Mouse (Mus musculus): Measurements from ENCODE around the gene Gm20388. TPM values are rescaled to one million over a fixed set of nuclear protein-coding genes. Genes with fewer than 3 reads are reported as not detected.

The Gm20388 gene
- polyA plus RNA-seq, 1 experiment from 2014 or later: not detected

DNA sequence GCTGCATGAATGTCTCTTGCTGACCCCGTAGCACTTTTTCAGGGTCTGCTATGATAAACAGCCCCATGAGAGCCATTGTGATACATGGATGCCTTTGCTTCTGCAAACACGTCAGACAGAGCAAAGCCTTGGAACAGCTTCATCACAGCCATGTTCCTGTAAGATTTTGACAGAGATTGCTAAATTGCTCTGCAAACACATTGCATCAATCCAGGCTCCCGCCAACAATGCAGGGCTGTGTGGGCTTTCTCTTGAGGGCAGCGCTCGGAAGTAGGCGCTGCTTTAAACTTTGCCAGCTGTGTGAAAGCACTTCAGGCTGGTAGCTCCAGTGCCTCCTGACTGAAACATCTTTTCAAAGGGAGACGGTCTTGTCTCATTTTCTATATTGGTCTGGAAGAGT lies 4289.8 kb downstream of the Gm20388 start:
- Histone ChIP-seq H3K9ac (no peak overlapping the region), H3K36me3 (no peaks in the 10 kb centered on the region), H3K27ac (no peak overlapping the region), H3K4me2 (no peak overlapping the region), H3K27me3 (peaks cover 3% of the 10 kb centered on the region; the same call in 1 of the 2 replicates), H3K4me1 (replicated peaks) (no peaks in the 10 kb centered on the region), H3K4me3 (replicated peaks) (no peak overlapping the region), H3K9me3 (replicated peaks) (no peaks in the 10 kb centered on the region)
- DNase-seq (no peak), ATAC-seq (ENCODE audit: low read depth) (no peak)
- WGBS (ENCODE audit: insufficient replicate concordance): 52% methylated on average over 7 of the region's 7 CpGs

DNA sequence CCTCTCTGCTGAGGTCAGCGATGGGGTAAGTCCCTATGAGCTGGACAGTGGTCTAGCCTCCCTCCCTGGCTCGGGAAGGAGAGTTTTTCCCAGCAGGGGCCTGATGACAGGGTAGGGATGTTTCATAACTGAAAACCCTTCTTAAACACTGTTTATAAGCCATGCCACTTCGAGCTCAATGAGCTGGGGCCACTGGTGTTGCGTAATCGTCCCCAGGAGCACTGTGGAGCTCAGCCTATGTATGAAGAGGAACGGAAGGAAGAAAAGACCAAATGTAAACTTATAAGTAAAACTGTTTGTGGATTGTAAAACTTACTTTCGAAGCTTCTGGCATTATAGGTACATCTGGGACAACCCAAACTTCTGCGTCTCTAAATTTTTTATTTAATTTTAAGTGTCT lies 4291.1 kb downstream of the Gm20388 start:
- no peak overlapping the region for H3K27ac ChIP-seq
- H3K4me3 ChIP-seq (replicated peaks): no peak overlapping the region
- H3K9ac ChIP-seq: no peak overlapping the region
- no peaks in the 10 kb centered on the region for H3K4me1 ChIP-seq (replicated peaks)
- H3K36me3 ChIP-seq: no peaks in the 10 kb centered on the region
- H3K9me3 ChIP-seq (replicated peaks): no peaks in the 10 kb centered on the region
- DNase-seq (no peak), ATAC-seq (ENCODE audit: low read depth) (no peak)
- H3K27me3 ChIP-seq: peaks cover 3% of the 10 kb centered on the region; the same call in 1 of the 2 replicates
- no peak overlapping the region for H3K4me2 ChIP-seq
- WGBS (ENCODE audit: insufficient replicate concordance): 54% methylated on average over 8 of the region's 8 CpGs

DNA sequence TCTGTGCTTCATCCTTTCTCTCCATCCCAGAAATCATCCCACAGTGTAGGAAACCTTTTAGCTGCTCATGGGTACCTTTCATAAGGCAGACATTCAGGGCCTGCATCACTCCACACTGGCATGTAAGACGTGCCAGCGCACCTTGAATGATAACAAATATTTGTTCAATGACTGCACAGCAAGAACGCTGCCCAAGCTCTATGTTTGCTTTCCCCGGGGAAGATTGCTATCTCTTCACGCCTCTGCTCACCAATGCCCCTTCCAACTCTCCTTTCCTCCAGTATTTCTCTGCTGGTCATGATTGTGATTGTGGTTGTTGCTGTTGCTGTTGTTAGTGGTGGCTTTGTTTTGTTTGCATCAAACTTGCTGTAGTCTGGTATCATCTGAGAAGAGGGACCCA lies 4292.3 kb downstream of the Gm20388 start:
- Histone ChIP-seq H3K4me3 (replicated peaks) (no peak overlapping the region), H3K27me3 (peaks cover 3% of the 10 kb centered on the region; the same call in 1 of the 2 replicates), H3K4me2 (no peak overlapping the region), H3K27ac (no peak overlapping the region), H3K9ac (no peak overlapping the region), H3K36me3 (no peaks in the 10 kb centered on the region), H3K9me3 (replicated peaks) (no peaks in the 10 kb centered on the region), H3K4me1 (replicated peaks) (no peaks in the 10 kb centered on the region)
- DNase-seq (no peak), ATAC-seq (ENCODE audit: low read depth) (no peak)
- WGBS (ENCODE audit: insufficient replicate concordance): 66% methylated on average over 5 of the region's 5 CpGs

DNA sequence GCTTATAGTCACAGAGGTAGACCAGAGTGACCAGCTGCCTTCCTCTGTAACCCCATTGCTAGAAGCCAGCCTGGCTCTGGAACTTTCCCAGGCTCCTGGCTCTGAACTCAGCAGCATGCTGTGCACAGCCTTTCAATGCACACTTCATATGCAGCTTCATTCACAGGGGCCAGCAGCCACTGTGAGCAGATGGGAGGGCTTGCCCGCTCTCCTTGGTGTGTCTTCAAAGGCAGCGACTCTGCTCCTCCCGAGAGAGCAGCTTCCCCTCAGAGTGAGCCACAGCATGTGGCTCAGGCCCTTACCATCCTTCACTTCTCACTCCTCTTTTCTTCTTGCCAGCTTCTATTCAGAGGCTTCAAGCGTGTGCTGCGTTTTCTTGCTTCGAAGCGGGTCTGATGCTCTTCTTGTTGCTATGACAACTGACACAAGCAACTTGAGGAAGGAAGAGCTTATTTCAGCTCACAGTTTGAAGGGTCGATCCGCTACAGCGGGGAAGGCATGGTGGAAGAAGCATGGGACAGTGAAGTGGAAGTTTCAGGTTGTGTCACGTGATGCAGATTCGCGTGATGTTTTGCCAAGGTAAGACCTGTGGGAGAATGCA lies 4293.5 kb downstream of the Gm20388 start:
- H3K4me2 ChIP-seq: no peak overlapping the region
- H3K36me3 ChIP-seq: no peaks in the 10 kb centered on the region
- H3K27me3 ChIP-seq: no peaks in the 10 kb centered on the region; the same call in 1 of the 2 replicates
- no peaks in the 10 kb centered on the region for H3K4me1 ChIP-seq (replicated peaks)
- H3K9ac ChIP-seq: no peak overlapping the region
- H3K4me3 ChIP-seq (replicated peaks): no peak overlapping the region
- H3K9me3 ChIP-seq (replicated peaks): no peaks in the 10 kb centered on the region
- no peak for DNase-seq
- WGBS (ENCODE audit: insufficient replicate concordance): 76% methylated on average over 13 of the region's 13 CpGs
- H3K27ac ChIP-seq: no peak overlapping the region
- no peak for ATAC-seq (ENCODE audit: low read depth)

DNA sequence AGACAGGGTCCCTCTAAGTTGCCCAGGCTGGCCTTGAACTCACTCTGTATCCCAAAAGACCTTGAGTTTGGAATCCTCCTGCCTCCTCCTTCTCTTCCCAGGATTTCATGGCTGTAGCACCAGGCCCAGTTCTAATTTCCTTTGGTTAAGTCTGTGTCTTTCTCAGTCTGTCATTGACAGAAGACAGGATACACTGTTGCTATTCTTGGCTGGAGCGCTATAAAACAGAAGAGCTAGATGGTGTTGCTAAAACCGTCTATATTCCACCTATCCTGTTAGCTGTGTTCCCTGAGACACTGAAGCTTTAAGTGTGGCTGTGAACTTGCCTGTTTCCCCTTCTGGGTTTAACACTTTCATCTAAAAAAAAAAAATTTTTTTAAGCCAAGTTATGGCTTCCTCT lies 4301.5 kb downstream of the Gm20388 start:
- H3K9ac ChIP-seq: no peak overlapping the region
- no peak overlapping the region for H3K4me2 ChIP-seq
- H3K4me1 ChIP-seq (replicated peaks): no peaks in the 10 kb centered on the region
- no peaks in the 10 kb centered on the region for H3K9me3 ChIP-seq (replicated peaks)
- DNase-seq: no peak
- no peak for ATAC-seq (ENCODE audit: low read depth)
- H3K27ac ChIP-seq: no peak overlapping the region
- 53% methylated on average over 2 of the region's 2 CpGs for WGBS (ENCODE audit: insufficient replicate concordance)
- no peaks in the 10 kb centered on the region; the same call in 1 of the 2 replicates for H3K27me3 ChIP-seq
- no peak overlapping the region for H3K4me3 ChIP-seq (replicated peaks)
- H3K36me3 ChIP-seq: no peaks in the 10 kb centered on the region

DNA sequence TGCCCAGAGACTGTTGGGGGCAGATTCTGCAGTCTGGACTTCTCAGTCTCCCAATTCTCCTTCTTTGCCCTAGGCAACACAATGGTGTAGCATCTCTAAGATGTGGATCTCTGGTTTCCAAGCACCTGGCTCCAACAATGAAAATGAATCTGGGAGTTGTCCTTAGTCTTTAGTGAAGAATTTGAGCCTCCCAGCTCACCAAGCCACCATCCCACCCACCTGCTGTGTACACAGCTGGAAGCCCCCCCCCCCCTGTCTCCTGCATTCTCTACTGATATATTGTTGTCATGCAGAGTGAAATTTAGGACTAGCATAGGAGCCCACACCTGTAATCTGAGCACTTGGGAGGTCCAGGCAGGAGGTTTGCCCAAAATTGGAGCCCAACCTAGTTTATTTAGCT lies 4306.3 kb downstream of the Gm20388 start:
- H3K27ac ChIP-seq: no peak overlapping the region
- no peaks in the 10 kb centered on the region for H3K9me3 ChIP-seq (replicated peaks)
- H3K36me3 ChIP-seq: no peaks in the 10 kb centered on the region
- no peaks in the 10 kb centered on the region for H3K4me1 ChIP-seq (replicated peaks)
- no peaks in the 10 kb centered on the region; the same call in 1 of the 2 replicates for H3K27me3 ChIP-seq
- no peak for DNase-seq
- no peak overlapping the region for H3K4me3 ChIP-seq (replicated peaks)
- no peak for ATAC-seq (ENCODE audit: low read depth)
- H3K4me2 ChIP-seq: no peak overlapping the region
- no peak overlapping the region for H3K9ac ChIP-seq

DNA sequence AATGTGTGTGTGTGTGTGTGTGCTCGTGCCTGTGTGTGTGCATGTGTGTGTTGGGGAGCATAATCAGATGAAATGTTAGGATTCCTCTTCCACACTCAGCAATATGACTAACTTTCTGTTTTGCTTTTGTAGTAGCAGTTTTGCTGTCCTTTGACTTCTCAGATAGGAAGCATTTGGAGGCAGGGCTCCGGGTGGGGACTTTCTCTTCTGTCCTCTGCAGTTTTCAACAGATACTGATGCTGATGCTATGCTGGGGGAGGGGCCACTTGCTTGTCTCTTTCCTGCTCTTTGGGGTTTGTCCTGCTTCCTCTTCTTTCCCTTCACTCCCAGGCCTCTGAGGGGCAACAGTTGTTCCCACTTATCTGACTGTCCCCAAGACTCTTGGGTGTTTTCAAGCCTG lies 4319.2 kb downstream of the Gm20388 start:
- Histone ChIP-seq H3K27ac (no peak overlapping the region), H3K4me1 (replicated peaks) (peaks cover 47% of the 10 kb centered on the region), H3K4me2 (no peak overlapping the region), H3K9me3 (replicated peaks) (no peaks in the 10 kb centered on the region), H3K9ac (no peak overlapping the region), H3K27me3 (peaks cover 10% of the 10 kb centered on the region; the same call in 1 of the 2 replicates), H3K36me3 (no peaks in the 10 kb centered on the region), H3K4me3 (replicated peaks) (no peak overlapping the region)
- ATAC-seq (ENCODE audit: low read depth) (no peak), DNase-seq (no peak)
- 20% methylated on average over 2 of the region's 2 CpGs for WGBS (ENCODE audit: insufficient replicate concordance)

DNA sequence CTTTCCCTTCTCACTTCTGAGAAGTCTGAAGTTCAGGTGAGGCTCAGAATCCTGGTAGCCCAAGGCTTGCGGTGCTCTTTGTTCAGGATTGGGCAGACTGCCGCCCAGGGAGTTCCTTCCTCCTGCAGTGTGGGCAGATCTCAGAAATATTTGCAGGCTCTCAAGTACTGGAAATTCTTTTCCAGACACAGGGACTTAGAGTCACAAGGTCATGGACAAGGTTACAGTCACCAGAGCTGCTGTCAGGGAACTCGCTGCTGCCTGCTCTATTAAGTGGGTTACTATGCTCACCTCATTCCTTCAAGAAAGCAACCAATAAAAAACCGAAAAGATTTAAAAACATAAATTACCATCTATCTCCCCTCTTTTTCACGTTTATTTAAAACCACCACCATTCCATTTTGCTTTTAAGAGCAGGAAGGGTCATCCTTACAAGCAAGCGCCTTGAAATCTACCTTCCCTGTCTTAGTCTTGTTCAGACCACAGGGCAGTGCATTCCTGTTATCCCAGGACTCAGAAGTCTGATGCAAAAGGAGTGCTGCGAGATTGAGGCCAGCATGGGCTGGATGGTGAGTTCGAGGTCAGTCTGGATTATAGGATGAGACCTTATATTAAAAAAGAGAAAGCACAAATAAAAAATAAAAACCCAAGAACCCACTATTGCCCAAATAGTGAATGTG lies 4320.0 kb downstream of the Gm20388 start:
- Histone ChIP-seq H3K4me2 (peak overlapping the region; percentile 96), H3K36me3 (no peaks in the 10 kb centered on the region), H3K27me3 (peaks cover 10% of the 10 kb centered on the region; the same call in 1 of the 2 replicates), H3K4me3 (replicated peaks) (peak overlapping the region; percentile 85), H3K9ac (no peak overlapping the region), H3K27ac (no peak overlapping the region), H3K9me3 (replicated peaks) (no peaks in the 10 kb centered on the region), H3K4me1 (replicated peaks) (peaks cover 47% of the 10 kb centered on the region)
- DNase-seq: no peak
- 45% methylated on average over 8 of the region's 8 CpGs for WGBS (ENCODE audit: insufficient replicate concordance)
- no peak for ATAC-seq (ENCODE audit: low read depth)

DNA sequence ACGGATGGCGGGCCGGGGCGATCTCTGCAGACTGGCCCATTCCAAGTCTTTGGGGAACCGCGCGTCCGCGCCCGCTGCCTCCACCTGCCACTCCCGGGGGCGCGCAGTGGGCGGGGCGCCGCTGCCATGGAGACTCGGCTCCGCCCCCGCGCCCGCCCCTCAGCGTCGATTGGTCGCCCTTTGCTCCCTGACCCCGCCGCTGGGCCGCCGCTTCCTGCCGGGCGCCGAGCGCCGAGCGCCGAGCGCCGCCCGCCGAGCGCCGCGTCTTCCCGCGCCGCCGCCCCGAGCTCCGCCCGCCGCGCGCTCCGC lies 4320.5 kb downstream of the Gm20388 start, which contains the start of gene Galnt2:
TSS of gene Galnt2 (plus strand) at position 216 of the 309 bp plus-strand sequence.
- H3K36me3 ChIP-seq: no peaks in the 10 kb centered on the region
- H3K27ac ChIP-seq: peak within 1 kb of the TSS; percentile 68
- DNase-seq (peak; percentile 74), ATAC-seq (ENCODE audit: low read depth) (peak; percentile 89)
- peak within 1 kb of the TSS; percentile 88 for H3K9ac ChIP-seq
- H3K4me3 ChIP-seq (replicated peaks): peak within 1 kb of the TSS; percentile 85
- H3K27me3 ChIP-seq: peaks cover 10% of the 10 kb centered on the region; the same call in 1 of the 2 replicates
- H3K4me1 ChIP-seq (replicated peaks): peaks cover 47% of the 10 kb centered on the region
- no peaks in the 10 kb centered on the region for H3K9me3 ChIP-seq (replicated peaks)
- under 1% methylated on average over 43 of the region's 53 CpGs for WGBS (ENCODE audit: insufficient replicate concordance)
- H3K4me2 ChIP-seq: peak within 1 kb of the TSS; percentile 96

DNA sequence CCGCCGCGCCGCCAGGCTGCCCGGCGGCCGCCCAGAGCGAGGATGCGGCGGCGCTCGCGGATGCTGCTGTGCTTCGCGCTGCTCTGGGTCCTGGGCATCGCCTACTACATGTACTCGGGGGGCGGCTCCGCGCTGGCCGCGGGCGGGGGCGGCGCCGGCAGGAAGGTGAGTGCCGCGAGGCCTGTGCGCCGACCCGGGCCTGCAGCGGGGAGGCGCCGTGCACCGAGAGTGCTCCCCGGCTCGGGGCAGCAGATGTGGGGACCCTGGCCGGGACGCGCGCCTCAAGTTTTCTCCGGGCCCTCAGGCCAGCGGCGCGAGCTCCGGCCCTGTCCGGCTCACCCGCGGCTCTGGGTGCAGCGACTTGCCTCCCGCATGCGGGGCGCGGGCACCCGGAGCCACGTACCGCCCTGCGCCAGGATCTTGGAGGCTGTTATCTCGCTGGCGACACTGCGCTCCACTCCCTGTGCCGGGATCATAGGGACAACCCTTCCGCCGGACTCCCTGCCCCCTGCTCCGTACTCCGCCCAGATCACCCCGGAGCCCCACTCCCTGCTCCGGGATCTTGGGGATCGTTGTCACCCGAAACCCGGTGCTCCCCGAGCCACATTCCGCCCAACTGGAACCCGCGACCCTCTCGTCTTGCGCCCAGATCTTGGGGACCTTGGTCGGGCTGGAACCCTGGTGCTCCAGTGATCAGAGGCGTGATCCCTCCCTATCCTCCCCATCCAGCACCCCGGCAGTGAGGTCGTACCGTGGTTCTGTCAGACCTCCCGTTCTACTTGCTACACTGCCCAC lies 4321.0 kb downstream of the Gm20388 start:
- peak; percentile 56 for DNase-seq
- H3K9me3 ChIP-seq (replicated peaks): no peaks in the 10 kb centered on the region
- under 1% methylated on average over 83 of the region's 83 CpGs for WGBS (ENCODE audit: insufficient replicate concordance)
- peak; percentile 82 for ATAC-seq (ENCODE audit: low read depth)
- peak overlapping the region; percentile 96 for H3K4me2 ChIP-seq
- peak overlapping the region; percentile 68 for H3K27ac ChIP-seq
- H3K4me1 ChIP-seq (replicated peaks): peaks cover 47% of the 10 kb centered on the region
- no peaks in the 10 kb centered on the region for H3K36me3 ChIP-seq
- H3K27me3 ChIP-seq: peaks cover 10% of the 10 kb centered on the region; the same call in 1 of the 2 replicates
- peak overlapping the region; percentile 88 for H3K9ac ChIP-seq
- H3K4me3 ChIP-seq (replicated peaks): peak overlapping the region; percentile 85

DNA sequence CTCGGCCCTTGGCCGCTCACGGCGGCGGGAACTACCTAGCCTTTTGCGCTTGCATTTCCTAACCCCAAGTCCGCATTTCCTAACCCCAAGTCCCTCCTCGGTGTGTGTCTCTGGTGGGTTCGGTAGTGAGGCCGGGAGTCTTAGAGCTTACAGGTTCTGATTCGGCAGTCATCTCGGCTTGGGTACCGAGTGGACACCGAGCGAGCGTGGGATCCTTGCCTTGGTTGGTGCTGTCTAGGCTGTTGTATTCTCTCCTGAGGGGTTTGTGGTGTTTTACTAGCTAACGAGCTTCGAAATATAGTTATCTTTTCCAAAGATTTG lies 4321.6 kb downstream of the Gm20388 start:
- no peak overlapping the region for H3K27ac ChIP-seq
- no peaks in the 10 kb centered on the region for H3K9me3 ChIP-seq (replicated peaks)
- H3K9ac ChIP-seq: peak overlapping the region; percentile 88
- peak overlapping the region; percentile 96 for H3K4me2 ChIP-seq
- WGBS (ENCODE audit: insufficient replicate concordance): 8% methylated on average over 18 of the region's 18 CpGs
- H3K27me3 ChIP-seq: peaks cover 10% of the 10 kb centered on the region; the same call in 1 of the 2 replicates
- no peaks in the 10 kb centered on the region for H3K36me3 ChIP-seq
- ATAC-seq (ENCODE audit: low read depth) (no peak), DNase-seq (no peak)
- peaks cover 47% of the 10 kb centered on the region for H3K4me1 ChIP-seq (replicated peaks)
- peak overlapping the region; percentile 85 for H3K4me3 ChIP-seq (replicated peaks)

Measured in liver, embryonic 13.5 days (tissue).